Mouse (Mus musculus): ENCODE results near the gene Slc16a2.
"Not testable (repeated sequence)": the region's sequence is repeated elsewhere in the genome, so short reads cannot be mapped to it uniquely, and the experiment has no call there.

Gene Slc16a2

DNA sequence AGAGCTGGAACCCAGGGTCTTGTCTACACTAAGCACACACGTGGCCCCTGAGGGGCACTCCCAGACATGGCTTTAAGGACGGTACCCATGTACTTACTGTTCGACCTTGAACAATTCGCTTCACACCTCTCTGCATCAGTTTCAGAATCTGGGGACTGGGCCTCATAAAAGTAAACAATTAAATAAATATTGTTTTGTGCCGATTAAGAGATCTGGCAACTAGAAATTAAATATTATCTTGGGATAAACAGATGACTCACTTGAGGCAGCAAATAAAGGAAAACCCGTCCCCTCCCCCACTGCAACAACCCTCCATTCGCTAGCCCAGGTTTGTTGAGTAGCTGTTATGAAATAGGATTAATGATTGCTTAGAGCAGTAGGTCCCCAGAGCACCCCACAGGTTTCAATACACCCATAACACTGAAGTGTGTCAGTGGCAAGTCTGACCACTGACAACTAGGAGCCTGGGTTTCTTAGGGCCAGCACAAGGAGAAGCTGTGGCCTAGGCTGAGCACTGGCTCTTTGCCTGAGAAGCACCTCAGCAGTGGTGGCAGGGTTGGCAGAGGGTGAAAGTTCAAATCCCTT lies 87.7 kb downstream of the Slc16a2 start:
- DNase-seq (ENCODE audit: low spot score in 2 of 2): no peak

DNA sequence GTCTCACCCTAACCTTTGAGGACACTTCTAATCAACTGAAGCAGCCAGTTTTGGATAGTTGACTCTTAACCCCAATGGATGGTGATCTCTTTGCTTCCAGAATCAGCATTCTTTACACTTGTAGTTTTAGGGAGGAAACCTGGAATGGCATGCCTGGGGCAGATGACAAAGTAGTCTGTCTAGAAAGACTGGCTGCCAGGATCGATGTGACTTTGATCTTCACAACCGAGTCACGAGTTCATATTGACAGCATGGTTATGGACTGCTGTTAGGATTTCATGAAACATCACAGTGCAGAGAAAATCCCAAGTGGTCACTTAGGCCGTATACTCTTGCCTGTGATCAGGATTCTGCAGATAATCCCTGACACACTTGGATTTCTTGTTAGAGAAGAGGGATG lies 88.7 kb downstream of the Slc16a2 start:
- DNase-seq (ENCODE audit: low spot score in 2 of 2): no peak

DNA sequence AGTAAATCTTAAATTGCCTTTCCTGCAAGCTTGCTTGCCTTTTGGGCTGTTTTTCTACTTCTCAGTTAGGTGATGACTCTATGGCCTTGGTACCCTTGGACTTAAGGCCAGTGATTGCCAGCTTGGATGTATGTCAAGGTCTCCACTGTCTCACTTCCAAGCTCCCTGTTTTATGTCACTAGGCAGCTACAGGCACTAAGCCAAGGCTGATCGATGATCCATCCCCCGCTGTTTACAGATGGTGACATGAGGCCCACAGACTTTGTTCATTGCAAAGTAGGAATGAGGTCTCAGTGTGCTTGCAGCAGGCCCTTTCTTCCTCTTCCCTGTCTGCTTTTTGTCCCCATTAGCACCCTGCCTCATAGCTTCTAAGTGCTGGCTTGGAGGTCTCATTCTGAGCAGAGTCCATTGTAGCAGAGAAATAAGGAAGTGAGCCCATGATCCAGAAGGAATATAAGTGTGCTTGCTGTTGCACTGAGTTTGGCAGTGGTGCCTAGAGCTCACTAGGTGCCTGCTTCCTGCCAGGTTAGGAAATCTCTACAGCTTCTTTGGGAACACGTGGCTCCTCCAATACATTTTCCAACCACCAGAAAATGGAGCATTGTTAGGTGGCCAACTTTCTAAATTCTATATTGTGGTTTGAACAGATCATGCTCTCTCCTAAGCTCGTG lies 89.6 kb downstream of the Slc16a2 start:
- DNase-seq (ENCODE audit: low spot score in 2 of 2): no peak

GRCm38 (mm10) chrX:103722437-103722836 lies 99.3 kb downstream of the Slc16a2 start:
- no peak for DNase-seq (ENCODE audit: low spot score in 2 of 2)

DNA sequence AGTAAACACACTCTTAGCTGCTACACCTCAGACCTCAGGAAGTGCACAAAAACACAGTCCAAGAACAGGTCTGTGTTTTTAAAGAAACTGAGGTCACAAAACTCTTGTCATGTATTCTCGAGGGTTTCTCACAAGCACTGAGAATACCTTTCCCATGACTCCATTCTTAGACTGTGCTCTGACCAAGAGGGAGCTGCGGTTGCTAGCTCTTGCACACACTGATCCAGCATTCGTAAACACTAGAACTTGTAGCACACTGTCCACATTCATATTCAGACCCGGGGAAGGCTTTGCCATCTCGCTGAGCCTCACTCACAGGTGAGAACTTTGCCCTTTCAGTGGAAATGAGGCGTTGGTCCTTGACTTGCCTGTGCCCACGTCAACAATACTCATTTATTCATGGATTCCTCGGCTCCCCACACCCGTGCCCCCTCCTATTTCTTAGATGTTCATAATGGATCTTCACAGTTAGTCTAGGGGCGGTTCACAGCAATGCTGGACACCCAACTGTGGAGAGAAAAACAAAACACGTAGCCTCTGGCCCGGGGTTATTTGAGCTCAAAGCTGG lies 102.1 kb downstream of the Slc16a2 start:
- DNase-seq (ENCODE audit: low spot score in 2 of 2): no peak

- no peak for DNase-seq (ENCODE audit: low spot score in 2 of 2)
Measured at GRCm38 (mm10) chrX:103712922-103713321, 108.9 kb downstream of the Slc16a2 start.

DNA sequence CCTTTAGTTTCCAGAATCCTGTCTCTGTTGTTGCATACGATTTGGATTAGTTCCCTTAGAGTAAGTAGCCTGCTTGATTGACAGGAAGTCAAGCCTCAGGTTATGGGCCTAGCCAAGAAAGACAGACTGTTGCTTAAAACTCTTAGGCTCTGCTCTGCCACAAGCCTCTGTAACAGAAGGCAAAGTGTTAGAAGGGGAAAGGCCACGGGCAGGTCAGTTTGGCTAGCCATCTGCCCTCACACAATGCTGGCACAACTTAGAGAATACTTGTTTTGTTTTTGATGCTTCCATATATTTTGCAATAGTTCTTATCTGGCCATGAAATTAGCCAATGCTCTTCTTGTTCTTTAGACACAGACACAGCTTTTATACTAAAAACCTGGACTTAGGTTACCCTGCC lies 112.1 kb downstream of the Slc16a2 start:
- no peak for DNase-seq (ENCODE audit: low spot score in 2 of 2)

DNA sequence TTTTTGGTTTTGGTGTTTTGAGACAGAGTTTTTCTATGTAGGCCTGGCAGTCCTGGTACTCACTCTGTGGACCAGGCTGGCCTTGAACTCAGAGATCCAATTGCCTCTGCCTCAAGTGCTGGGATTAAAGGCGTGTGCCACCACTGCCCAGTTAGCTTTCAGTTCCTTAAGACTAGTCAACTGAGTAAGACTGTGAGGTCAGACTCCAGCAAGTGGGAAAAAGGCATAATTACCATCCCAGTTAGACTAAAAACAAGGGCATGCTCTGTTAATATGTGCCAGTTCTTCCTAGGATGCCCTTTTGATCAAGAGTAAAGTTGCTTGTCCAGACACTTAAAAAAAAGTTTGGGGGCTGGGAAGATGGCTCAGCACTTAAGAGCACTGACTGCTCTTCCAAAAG lies 113.2 kb downstream of the Slc16a2 start:
- DNase-seq (ENCODE audit: low spot score in 2 of 2): no peak

DNA sequence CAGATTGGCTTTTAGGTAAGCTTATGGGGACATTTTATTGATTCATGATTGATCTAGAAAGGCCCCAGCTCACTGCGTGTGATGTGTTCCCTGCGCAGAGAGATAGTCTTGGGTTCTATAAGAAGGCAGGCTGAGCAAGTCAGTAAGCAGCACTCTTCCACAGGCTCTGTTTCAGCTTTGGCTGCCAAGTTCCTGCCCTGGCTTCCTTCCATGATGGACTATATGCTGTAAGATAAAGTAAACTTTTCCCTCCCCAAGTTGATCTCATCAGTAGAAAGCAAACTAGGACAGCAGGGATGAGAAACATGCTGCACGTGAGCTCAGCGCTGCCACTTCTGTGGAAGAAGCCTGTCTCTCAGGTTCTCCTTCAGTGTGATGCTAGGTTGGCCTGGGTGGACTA lies 117.2 kb downstream of the Slc16a2 start:
- no peak for DNase-seq (ENCODE audit: low spot score in 2 of 2)

- DNase-seq (ENCODE audit: low spot score in 2 of 2): peak in 1 of 2 experiments; percentile 10
Measured at GRCm38 (mm10) chrX:103704024-103704423, 117.8 kb downstream of the Slc16a2 start.

GRCm38 (mm10) chrX:103697796-103698195 lies 124.0 kb downstream of the Slc16a2 start:
- DNase-seq (ENCODE audit: low spot score in 2 of 2): no peak

GRCm38 (mm10) chrX:103696081-103696519 lies 125.7 kb downstream of the Slc16a2 start:
- DNase-seq (ENCODE audit: low spot score in 2 of 2): no peak

- peak in 1 of 2 experiments; percentile 29 for DNase-seq (ENCODE audit: low spot score in 2 of 2)
Measured at GRCm38 (mm10) chrX:103695165-103695996, 126.4 kb downstream of the Slc16a2 start.

GRCm38 (mm10) chrX:103694787-103695164 lies 127.0 kb downstream of the Slc16a2 start:
- DNase-seq (ENCODE audit: low spot score in 2 of 2): no peak

- no peak for DNase-seq (ENCODE audit: low spot score in 2 of 2)
Measured at GRCm38 (mm10) chrX:103694381-103694780, 127.4 kb downstream of the Slc16a2 start.

DNA sequence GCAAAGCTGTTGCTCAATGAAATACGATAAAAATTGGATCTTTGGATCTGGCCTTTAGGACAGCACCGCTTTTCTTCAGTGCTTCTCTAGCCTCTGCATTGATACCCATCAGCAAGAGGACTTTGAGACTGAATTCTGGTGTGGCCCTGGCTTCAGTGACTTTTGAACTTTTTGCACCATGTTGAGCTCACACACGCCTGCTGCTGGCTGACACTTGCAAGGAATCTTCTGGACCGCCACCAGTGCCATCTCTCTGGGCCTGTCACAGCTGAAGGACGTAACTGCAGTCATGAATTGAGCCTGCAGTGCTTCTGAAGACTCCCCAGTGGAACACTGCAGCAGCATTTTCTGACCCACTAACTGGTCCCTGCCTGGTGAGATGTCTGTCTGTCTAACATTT lies 128.9 kb downstream of the Slc16a2 start:
- no peak for DNase-seq (ENCODE audit: low spot score in 2 of 2)

- no peak for DNase-seq (ENCODE audit: low spot score in 2 of 2)
Measured at GRCm38 (mm10) chrX:103688551-103688950, 133.2 kb downstream of the Slc16a2 start.

- DNase-seq (ENCODE audit: low spot score in 2 of 2): peak in 1 of 2 experiments; percentile 5
Measured at GRCm38 (mm10) chrX:103674674-103675073, 147.1 kb downstream of the Slc16a2 start.

GRCm38 (mm10) chrX:103673761-103674160 lies 148.0 kb downstream of the Slc16a2 start:
- no peak for DNase-seq (ENCODE audit: low spot score in 2 of 2)

GRCm38 (mm10) chrX:103670245-103670644 lies 151.5 kb downstream of the Slc16a2 start:
- peak in 1 of 2 experiments; percentile 12 for DNase-seq (ENCODE audit: low spot score in 2 of 2)

DNA sequence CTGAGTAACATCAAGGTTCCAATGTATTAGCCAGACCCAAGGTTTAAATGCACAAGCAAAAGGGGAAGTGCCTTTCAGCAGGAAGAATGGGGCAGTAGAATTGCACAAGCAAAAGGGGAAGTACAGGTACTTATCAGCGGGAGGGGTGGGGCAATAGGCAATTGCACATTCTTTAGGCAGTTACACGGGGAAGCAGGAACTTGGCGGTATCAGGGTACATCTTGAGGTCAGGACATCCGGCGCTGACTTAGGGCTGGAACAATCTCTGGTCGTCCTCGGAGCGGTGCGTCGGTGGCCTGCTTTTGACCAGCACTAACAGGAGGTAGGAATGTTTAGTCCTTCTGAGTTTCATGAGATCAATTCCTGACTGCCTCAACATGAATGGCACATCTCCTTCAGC lies 157.3 kb downstream of the Slc16a2 start:
- not testable (repeated sequence) for DNase-seq (ENCODE audit: low spot score in 2 of 2)

DNA sequence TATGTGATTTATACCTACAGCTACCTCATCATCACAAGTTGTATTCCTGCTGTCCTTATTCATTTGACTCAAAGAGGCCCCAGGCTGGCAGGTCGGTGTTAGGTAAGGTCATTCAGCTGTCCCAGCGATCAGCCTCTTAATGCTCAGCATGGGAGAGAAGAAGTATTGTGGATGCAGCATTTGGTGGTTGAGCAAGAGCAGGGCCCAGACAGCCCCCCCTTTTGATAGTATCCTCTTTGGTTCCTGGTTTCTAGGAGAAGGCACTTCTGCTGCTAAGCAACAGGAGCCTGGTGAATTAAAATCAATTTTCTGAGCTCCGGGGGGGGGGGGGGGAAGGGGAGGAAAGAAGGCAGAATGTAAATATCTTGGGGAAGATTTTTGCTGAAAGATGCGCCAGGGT lies 162.8 kb downstream of the Slc16a2 start:
- no peak for DNase-seq (ENCODE audit: low spot score in 2 of 2)

Measured in urinary bladder, postnatal 36 days (tissue).